Mouse (Mus musculus) kidney, adult 9 months (tissue): ENCODE measurements around the gene Tex35.
A peak's percentile ranks its signal among the peaks of the same experiment; 100 is the strongest.

Source experiments
- DNase-seq: peaks from one replicate; pipeline ENCODE4 v3.0.0; 2022

Gene Tex35

DNA sequence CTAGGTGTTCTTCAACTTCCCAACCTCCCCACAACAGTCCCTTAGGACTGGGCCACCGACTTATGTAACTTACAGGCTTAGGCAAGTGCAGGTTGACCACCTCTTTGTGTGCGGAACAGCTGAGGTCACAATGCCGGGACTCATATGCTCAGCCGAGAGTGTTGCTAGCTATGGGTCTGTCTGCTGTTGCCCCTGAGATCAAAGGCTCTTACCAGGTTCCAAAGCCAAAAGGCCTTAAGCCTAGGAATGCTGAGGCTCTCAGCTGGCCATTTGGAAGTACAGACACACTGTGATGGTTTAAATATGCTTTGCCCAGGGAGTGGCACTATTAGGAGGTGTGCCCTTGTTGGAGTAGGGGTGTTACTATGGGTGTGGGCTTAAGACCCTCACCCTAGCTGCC lies at the start of gene Tex35:
Gene Tex35, minus strand, starts transcription at position 101 of the 400 bp plus-strand sequence.
- no peak for DNase-seq

DNA sequence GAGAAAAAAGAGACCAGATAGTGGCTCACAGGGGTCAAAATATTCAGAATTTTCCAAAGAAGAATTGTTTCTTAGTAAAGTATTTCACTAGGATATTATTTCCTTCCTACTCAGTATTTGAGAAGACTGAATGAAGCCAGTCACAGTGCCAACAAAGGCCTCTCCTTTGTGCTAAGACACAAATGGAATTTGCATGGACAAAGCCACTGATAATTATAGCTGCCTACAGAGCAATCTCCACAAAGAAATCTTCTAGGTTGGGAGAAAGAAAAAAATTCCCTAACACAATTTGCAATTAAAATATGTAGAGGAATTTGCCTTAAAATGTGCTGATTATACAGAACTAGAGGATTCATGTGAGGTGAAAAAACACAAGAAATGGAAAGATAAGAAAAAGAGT lies 45.3 kb upstream of the Tex35 start:
- DNase-seq: no peak

DNA sequence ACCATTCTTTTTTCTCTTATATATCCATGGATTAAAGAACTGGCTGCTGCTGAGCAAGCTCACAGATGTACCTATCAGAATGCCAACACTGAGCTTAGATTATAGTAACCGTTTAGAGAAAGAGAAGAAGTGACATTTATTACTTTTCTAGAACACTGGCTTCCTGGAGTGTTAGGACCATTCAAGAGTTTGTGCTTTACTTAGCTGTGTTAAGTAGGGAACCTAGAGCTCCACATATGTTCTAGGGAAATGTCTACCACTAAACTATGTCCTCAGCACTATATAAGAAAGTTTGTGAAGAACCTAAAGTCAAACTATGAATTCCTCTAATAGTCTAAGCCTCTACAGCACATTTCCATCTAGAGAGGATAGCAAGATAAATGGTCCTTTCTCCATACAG lies 41.6 kb upstream of the Tex35 start:
- no peak for DNase-seq

GRCm38 (mm10) chr1:157144621-157145020 lies 36.1 kb upstream of the Tex35 start:
- no peak for DNase-seq

- DNase-seq: peak; percentile 9
These were observed 34.9 kb upstream of the Tex35 start for GRCm38 (mm10) chr1:157143326-157143932.

DNA sequence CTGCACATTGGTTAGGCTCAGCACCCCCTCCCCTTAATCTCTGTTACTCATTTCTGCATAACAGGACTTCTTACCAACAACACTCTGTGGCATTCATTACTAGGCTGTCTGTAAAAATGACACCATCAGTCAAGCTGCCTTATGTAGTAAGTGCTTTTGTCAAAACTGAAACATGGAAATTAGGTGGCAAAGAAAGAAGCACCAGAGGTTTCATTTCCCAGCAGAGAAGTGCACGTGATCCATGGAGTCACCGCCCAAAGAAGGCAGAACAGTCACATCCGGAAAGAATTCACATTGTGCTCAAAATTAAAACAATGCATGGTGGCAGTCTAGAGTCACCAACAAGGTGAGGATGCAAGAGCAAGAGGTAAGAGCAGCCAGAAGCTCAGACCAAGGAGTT lies 32.5 kb upstream of the Tex35 start:
- DNase-seq: no peak

DNA sequence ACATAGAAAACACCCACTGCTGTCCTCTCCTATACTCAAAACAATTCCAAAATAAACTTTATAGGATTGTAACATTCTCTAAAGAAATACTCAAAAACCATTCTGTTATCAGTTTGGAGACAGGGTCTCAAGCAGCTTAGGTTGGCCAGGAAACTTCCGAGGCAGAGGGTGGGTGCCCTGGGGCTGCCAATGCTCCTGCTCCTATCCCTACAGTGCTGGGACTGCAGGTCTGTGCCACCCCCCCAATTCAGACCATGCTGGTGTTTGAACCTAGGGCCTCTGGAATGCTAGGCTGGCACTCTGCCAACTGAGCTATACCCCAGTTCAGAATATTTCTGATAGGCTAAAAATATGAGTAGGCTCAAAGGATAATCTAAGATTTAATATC lies 29.4 kb upstream of the Tex35 start:
- DNase-seq: no peak

DNA sequence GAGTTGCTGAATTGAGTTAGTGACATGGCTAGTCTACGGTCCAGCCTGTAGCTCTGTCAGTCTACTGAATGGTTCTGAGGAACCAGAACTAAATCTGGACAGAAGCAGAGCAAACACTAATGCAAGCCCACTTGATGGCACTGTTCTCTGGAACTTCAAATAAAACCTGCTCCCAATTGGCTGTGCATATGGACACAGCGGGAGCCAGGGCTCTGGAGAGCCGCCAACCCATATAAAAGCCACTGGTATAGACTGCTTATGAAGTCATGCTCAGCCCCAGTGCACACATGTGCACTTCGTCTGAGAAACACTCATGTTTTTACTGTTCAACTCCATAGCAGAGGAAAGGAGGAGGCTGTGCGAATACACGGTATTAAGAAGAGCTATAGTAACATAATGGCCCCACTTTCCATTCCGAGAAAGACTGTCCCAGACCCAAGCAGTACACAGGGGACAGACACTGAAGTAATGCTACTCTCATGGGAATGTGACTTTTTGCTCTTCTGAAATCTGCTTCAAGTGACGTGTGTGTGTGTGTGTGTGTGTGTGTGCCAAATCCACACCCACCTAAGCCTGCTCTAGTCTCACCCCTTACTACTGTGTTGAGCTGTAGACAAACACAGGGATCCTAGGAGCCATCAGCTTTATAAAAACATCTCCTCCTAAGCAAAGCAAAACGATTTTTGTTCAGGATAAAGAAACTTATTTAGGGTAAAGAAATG lies 28.8 kb upstream of the Tex35 start:
- DNase-seq: no peak

DNA sequence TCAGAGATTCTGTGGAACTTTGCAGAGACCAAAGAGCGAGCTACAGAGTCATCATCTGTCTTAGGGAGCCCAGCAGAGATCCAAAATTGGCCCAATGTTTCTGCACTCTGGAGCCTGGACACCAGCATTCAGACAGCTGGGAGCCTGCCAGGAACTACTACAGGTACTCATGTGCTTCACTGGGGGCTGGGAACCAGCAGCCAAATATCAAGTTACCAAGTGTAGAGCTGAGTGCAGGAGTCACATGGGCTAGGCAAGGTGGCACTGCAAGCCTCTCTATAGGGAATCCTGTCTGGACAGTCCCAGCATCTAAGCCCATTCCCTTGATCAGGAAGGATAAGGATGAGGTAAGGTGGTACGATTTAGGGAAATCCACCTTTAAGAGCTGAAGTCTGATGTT lies 19.7 kb upstream of the Tex35 start:
- DNase-seq: peak; percentile 3

DNA sequence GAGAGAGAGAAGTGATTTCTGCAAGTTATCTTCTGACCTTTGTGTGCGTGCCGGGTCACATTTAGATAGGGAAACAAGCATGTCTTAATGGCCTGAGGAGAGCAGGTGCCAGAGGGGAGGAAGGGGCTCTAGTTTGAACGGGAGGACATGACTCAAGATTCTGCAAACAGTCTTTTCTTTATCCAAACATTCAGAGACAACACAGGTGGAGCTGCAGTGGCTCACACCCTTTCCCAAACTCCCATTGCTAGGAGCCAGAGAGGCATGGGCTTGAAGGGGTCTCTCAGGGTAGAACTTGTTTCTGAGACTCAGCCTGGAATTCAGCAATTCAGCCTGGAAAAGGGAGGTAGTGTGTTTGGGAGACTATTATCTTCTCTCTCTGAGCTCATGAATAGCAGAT lies 15.4 kb upstream of the Tex35 start:
- DNase-seq: no peak

GRCm38 (mm10) chr1:157119168-157119567 lies 10.7 kb upstream of the Tex35 start:
- no peak for DNase-seq

- no peak for DNase-seq
These were observed 9.0 kb upstream of the Tex35 start for GRCm38 (mm10) chr1:157117440-157117839.

- DNase-seq: no peak
These were observed 6.0 kb upstream of the Tex35 start for GRCm38 (mm10) chr1:157114492-157114891.

DNA sequence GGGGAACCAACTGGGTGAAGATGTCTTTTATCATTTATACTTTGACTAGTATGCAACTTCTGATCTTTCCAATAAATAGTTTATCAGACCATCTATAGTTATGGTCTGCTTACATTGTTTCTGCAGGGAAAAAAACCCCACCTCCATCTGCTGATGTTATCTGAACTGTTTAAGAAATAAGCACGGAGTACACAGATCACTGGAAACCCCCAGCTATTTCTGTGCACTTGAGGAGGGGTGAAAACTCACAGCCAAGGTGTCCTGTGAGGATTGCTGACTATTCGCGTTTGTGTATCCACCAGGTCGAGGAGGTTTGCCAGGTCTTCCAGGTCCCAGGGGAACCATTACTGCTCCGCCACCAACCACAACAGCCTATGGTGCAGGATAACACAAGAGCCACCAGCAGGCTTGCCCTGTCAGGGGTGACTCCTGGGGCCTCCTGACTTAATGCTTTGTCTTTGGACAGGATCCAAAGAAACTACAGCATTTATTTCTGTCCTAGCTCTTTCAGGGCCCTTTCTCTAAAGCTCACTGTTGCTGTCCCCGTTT lies 1.9 kb upstream of the Tex35 start:
- no peak for DNase-seq

GRCm38 (mm10) chr1:157101122-157101865 lies 7.2 kb downstream of the Tex35 start:
- DNase-seq: peak; percentile 28

DNA sequence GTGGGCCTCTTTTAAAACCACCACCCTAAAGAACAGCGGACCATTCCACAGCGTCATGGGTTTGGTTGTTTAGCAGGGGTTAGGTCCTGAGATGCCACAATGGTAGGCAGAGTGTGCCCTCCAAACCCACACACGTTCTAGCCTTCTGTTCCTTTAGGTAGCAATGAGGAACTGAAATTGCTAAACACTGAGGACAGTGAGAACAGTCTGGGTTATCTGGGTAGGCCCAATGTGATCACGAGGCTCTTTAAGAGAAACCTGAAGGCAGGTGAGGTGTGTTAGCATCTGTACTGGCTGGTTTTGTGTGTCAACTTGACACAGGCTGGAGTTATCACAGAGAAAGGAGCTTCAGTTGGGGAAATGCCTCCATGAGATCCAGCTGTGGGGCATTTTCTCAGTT lies 12.9 kb downstream of the Tex35 start:
- DNase-seq: no peak

DNA sequence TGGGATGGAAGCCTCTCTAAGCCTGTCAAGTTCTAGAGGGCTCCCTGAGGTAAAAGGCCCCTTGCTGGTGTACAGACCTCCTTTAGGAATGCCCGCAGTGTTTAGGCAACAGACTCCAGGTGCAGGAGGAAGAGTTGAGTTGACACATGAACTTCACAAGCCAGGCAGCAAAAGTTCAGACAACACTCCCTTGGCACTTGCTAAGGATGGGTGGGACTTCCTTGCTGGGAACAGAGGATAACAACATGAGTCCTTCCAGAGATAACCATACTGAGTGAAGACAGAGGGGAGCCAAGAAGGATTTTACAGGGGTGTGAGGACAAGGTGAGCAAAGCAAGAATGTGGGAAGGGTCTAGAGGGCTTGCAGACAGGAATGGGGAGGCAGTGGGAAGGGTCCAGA lies 15.9 kb downstream of the Tex35 start:
- no peak for DNase-seq

GRCm38 (mm10) chr1:157092140-157092539 lies 16.3 kb downstream of the Tex35 start:
- DNase-seq: no peak

GRCm38 (mm10) chr1:157090835-157091234 lies 17.6 kb downstream of the Tex35 start:
- DNase-seq: no peak

DNA sequence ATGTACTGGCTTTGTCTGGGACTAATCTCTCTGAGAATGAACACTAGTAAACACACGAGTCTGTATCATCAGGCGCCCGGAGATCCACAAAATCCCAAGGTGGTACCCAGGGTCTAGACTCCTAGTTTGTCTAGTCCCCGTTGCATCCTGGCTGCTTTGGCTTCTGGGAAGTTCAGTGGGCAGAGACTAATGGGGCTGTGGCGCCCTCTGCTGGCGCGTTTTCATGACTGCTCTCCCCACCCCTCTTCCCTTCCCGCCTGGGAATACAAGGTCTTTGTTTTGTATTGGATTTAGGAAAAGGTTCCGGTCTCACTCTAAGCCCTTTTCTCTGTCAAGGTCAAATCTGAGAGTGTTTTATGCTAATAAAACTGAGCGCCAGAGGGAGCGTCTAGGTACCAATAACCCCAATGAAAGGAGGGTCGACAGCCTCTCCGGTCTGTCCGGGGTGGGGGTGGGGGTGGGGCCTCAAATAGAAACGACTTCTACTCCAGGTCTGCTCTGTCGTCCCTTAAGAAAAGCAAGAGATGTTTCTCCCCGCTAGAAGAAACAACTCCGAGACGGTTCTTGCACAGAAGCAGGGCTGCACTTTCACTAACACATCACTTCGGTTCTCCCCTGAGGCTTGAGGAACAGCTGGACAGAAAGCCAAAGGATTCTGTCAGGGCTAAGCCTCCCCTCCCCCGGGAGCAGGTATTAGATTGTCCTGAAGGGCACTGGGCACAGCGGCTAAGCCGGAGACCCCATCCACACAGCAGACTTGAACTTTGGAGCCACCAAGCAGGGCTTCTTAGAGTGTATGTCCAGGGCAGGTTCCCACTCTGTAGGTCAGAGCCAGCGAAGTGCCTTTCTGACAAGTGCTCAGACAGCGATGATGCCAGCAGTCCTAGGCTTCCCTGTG lies 22.1 kb downstream of the Tex35 start:
- DNase-seq: peak; percentile 68

- no peak for DNase-seq
These were observed 25.5 kb downstream of the Tex35 start for GRCm38 (mm10) chr1:157082931-157083330.

DNA sequence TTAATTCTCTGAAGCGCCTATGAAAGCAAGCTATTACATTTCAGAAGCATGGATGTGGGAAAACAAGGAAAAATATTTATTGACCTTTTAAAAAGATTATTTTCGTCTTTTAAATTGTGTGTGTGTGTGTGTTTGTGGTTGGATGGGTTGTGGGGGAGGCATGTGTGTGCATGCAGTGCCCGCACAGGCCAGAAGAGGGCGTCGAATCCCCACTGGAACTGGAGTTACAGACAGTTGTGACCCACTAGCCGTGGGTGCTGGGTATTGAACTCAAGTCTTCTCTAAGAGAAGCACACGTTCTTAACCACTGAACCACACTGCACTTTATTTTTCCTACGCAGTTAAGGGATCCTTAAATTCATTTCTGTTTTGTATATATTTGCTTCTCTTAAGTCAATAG lies 26.5 kb downstream of the Tex35 start:
- DNase-seq: no peak
